23 mouse cellular contexts compared by ENCODE assay signal in the genomic region with DNA sequence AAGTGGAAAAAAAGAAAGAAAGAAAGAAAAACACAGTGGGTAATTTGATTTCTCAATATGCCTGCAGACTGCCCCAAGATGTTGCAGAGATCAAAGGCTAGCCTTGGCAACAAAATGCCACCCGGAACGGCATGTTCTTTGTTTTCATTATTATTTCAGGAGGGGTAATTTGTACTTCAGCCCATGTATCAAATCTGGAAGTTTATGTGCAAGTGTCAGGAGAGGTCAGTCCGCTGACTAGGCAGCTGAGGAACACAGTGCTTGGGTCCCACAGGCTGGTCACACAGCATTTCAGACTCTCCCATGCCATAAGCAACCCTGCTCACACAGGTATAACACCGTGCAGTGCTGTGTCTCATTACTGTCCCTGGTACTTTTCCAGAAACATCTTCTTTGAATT.
DNase-seq lines count a peak whose midpoint lies in the region; ATAC-seq lines count a peak whose summit lies in the region.
"Had no signal": no experiment of that assay in that cellular context is flagged by ENCODE, and none has a peak within 500 bp of the region (broad histone marks: within the 10 kb centered on the region; RNA-seq: fewer than 3 reads in every experiment).

No protein-coding gene starts in this region.

- H3K9ac ChIP-seq in kidney, embryonic 15.5 days, result no peak overlapping the region
- H3K9ac ChIP-seq: forebrain, postnatal 0 days; heart, embryonic 12.5 days; heart, embryonic 15.5 days; hindbrain, embryonic 14.5 days had no signal

- H3K27me3 ChIP-seq in kidney, embryonic 15.5 days, result no peaks in the 10 kb centered on the region
- peaks cover 8% of the 10 kb centered on the region; the same call in 1 of the 2 replicates for H3K27me3 ChIP-seq in forebrain, embryonic 10.5 days (ENCODE audit: poor library complexity, severe bottlenecking)

- H3K4me1 ChIP-seq in kidney, embryonic 15.5 days, result peaks cover 15% of the 10 kb centered on the region
- H3K4me1 ChIP-seq in forebrain, embryonic 10.5 days, result no peaks in the 10 kb centered on the region; the same call in 1 of the 2 replicates
- H3K4me1 ChIP-seq: heart, embryonic 12.5 days; heart, embryonic 15.5 days had no signal

- H3K36me3 ChIP-seq in kidney, embryonic 15.5 days, result no peaks in the 10 kb centered on the region
- no peaks in the 10 kb centered on the region for H3K36me3 ChIP-seq in forebrain, embryonic 10.5 days (replicated peaks)
- H3K36me3 ChIP-seq: heart, embryonic 12.5 days; heart, embryonic 15.5 days had no signal

- H3K27ac ChIP-seq in kidney, embryonic 15.5 days, result 0 out of 2 replicates have a peak overlapping the region, but pooled peaks have one; percentile 9
- no peak overlapping the region for H3K27ac ChIP-seq in forebrain, embryonic 10.5 days
- H3K27ac ChIP-seq: gastrocnemius, adult 2 months; heart, embryonic 15.5 days; hindbrain, embryonic 14.5 days; hindbrain, postnatal 0 days had no signal

- ATAC-seq in kidney, embryonic 15.5 days (replicated peaks; ENCODE audit: low FRiP score), result no peak
- ATAC-seq: CD4-positive, CD25-positive, alpha-beta regulatory T cell, adult 4 months; forebrain, embryonic 14.5 days; forebrain, postnatal 0 days; hindbrain, postnatal 0 days; inflammation-experienced regulatory T-cells, adult 6 months had no signal

- no peak overlapping the region for H3K4me2 ChIP-seq in kidney, embryonic 15.5 days
- H3K4me2 ChIP-seq: heart, embryonic 12.5 days; heart, embryonic 15.5 days; hindbrain, embryonic 14.5 days had no signal

- DNase-seq in adrenal gland, adult 8-10 months, result peak; percentile 10
- no peak for DNase-seq in adrenal gland, adult 18-20 months (ENCODE audit: low spot score in 2 of 2)
- DNase-seq in kidney, adult 11 months, result no peak
- DNase-seq in adrenal gland, postnatal 14 days, result peak; percentile 25
- DNase-seq in forebrain, embryonic 10.5 days (ENCODE audit: extremely low spot score, low spot score), result no peak
- DNase-seq: cerebellum, adult 18-20 months; cerebellum, adult 9-10 months; cerebellum, postnatal 14 days; forebrain, postnatal 0 days; gastrocnemius, adult 2 months; gastrocnemius, postnatal 14 days; heart, adult 18-20 months; heart, postnatal 10 days; heart, postnatal 4 days; kidney, adult 18-20 months had no signal

- WGBS in kidney, embryonic 15.5 days, result 26% methylated on average over 4 of the region's 4 CpGs
- 73% methylated on average over 4 of the region's 4 CpGs for WGBS in forebrain, embryonic 10.5 days

- H3K4me3 ChIP-seq in kidney, embryonic 15.5 days (replicated peaks), result no peak overlapping the region
- H3K4me3 ChIP-seq in forebrain, embryonic 10.5 days, result no peak overlapping the region
- H3K4me3 ChIP-seq: gastrocnemius, adult 2 months; heart, embryonic 12.5 days; heart, embryonic 15.5 days had no signal

- H3K9me3 ChIP-seq in kidney, embryonic 15.5 days (replicated peaks), result no peaks in the 10 kb centered on the region
- H3K9me3 ChIP-seq in forebrain, embryonic 10.5 days, result no peaks in the 10 kb centered on the region
- H3K9me3 ChIP-seq: heart, embryonic 12.5 days; heart, embryonic 15.5 days had no signal

Comparison
In these comparisons a context has a peak if more than half of its experiments do, and no peak if none do; other contexts are left out.
1. DNase-seq: peak in adrenal gland, adult 8-10 months (single experiment) and adrenal gland, postnatal 14 days (single experiment); none in adrenal gland, adult 18-20 months (0 of 2), kidney, adult 11 months (single experiment) and forebrain, embryonic 10.5 days (single experiment).